Mouse (Mus musculus) ES-E14 (cell line): Measurements from ENCODE around the gene Mfsd10.

Experiments
- CHD2 ChIP-seq: IDR thresholded peaks from 2 replicates; pipeline ENCODE4 v1.6.1; 2014; ENCODE audit warnings: mild to moderate bottlenecking, low read depth, low read length, inconsistent platforms
- MAFK ChIP-seq: IDR thresholded peaks from 2 replicates; pipeline ENCODE4 v1.6.1; 2014; ENCODE audit warnings: mild to moderate bottlenecking, low read depth, low read length, inconsistent platforms; ENCODE audit not compliant: insufficient read depth
- ZC3H11A ChIP-seq: IDR thresholded peaks from 2 replicates; pipeline ENCODE4 v1.6.1; 2012; ENCODE audit warnings: low read depth, mild to moderate bottlenecking, inconsistent platforms, low read length, borderline replicate concordance
- ZNF384 ChIP-seq: IDR thresholded peaks from 2 replicates; pipeline ENCODE4 v1.6.1; 2012; ENCODE audit warnings: low read depth, low read length, inconsistent platforms

- no peak for TF ChIP-seq ZC3H11A
- TF ChIP-seq CHD2 = no peak
- no peak for TF ChIP-seq MAFK
- no peak for TF ChIP-seq ZNF384
Measured at GRCm38 (mm10) chr5:34636481-34637287, at the start of gene Mfsd10.
